Mouse (Mus musculus): Measurements from ENCODE around the gene Tmem11.

Gene Tmem11

GRCm38 (mm10) chr11:60828903-60829302, 50.2 kb downstream of the Tmem11 start:
- in situ Hi-C loops (cut with MboI; ENCODE audit: low sequenced_read_pairs): no loop called here

- in situ Hi-C loops (cut with MboI; ENCODE audit: low sequenced_read_pairs): no loop called here
Measured at GRCm38 (mm10) chr11:60827241-60827945, 51.7 kb downstream of the Tmem11 start.

DNA sequence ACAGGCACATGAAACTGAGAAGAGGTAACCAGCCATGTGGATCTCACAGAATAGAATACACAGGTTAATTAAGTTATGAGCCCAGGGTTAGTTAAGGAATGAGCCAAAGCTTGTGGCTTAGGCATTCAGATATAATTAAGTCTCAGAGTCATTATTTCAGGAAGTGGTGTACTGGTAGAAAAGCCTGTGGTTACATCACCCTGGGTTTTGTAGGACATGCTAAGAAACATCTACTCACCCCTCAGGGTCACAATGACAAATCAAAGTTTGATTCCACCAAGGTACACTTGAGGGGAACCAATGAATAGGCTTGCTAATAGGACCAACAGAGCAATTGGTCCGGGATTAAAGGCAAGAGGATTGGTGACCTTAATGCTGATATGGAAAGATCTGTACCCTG, 52.4 kb downstream of the Tmem11 start:
- in situ Hi-C loops (cut with MboI; ENCODE audit: low sequenced_read_pairs): no loop called here

GRCm38 (mm10) chr11:60825191-60825590, 53.9 kb downstream of the Tmem11 start:
- in situ Hi-C loops (cut with MboI; ENCODE audit: low sequenced_read_pairs): no loop called here

- in situ Hi-C loops (cut with MboI; ENCODE audit: low sequenced_read_pairs): no loop called here
Measured at GRCm38 (mm10) chr11:60823771-60824170, 55.3 kb downstream of the Tmem11 start.

DNA sequence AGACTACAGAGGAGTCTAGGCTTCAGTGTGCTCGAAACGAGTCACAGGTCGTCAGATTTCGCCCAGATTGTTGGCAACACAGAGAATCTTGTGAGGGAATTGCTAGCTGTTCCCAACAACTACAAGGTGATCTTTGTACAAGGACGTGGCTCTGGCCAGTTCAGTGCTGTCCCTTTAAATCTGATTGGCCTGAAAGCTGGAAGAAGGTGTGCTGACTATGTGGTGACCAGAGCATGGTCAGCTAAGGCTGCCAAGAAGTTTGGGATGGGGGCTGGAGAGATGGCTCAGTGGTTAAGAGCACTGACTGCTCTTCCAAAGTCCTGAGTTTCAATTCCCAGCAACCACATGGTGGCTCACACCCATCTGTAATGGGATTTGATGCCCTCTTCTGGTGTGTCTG, 62.7 kb downstream of the Tmem11 start:
- in situ Hi-C loops (cut with MboI; ENCODE audit: low sequenced_read_pairs): no loop called here

Data from CH12F3 (cell line).